Mouse (Mus musculus) heart, postnatal 36 days (tissue): ENCODE measurements around the gene Kdm1a. TPM values are rescaled to one million over a fixed set of nuclear protein-coding genes. Genes with fewer than 3 reads are reported as not detected.

Source experiments
- DNase-seq, 2 experiments: peaks; one replicate each; pipeline ENCODE4 v3.0.0; 2021 to 2022
- intact Hi-C: fragments of 180-260 bp; cut with DNase I; formaldehyde crosslinking; loops from one replicate; pipeline ENCODE4 v1.15.1; 2025
- total RNA-seq, 2 experiments: library from RNA; stranded (reverse); gene quantifications; 2 replicates each; pipeline ENCODE4 v1.2.3; 2021

The Kdm1a gene
- total RNA-seq, 2 experiments from 2014 or later = 28.4 to 33.7 TPM

- intact Hi-C loops = no loop called here
- DNase-seq = no peak
Measured at GRCm38 (mm10) chr4:136605756-136606485, 3.4 kb upstream of the Kdm1a start.

- peak; percentile 39 to 71 for DNase-seq
- intact Hi-C loops = loop anchor here (2.0 to 5.0 kb wide), 4 partner anchors 23 to 550 kb away; partner anchors contain the start of genes 6030445D17Rik and Rpl11
Measured at GRCm38 (mm10) chr4:136602018-136602554, 437 bp downstream of the Kdm1a start.

- intact Hi-C loops = loop anchor here (5.0 kb wide), 3 partner anchors 74 to 549 kb away; partner anchors contain the start of genes 6030445D17Rik and Rpl11
- peak; percentile 52 to 54 for DNase-seq
Measured at GRCm38 (mm10) chr4:136601476-136601875, 1.0 kb downstream of the Kdm1a start.

- no peak for DNase-seq
- intact Hi-C loops = loop anchor here (5.0 kb wide), 3 partner anchors 73 to 548 kb away; partner anchors contain the start of genes 6030445D17Rik and Rpl11
Measured at GRCm38 (mm10) chr4:136600536-136600935, 2.0 kb downstream of the Kdm1a start.

- no peak for DNase-seq
- intact Hi-C loops = loop anchor here (5.0 kb wide), 3 partner anchors 73 to 548 kb away; partner anchors contain the start of genes 6030445D17Rik and Rpl11
Measured at GRCm38 (mm10) chr4:136599869-136600268, 2.7 kb downstream of the Kdm1a start.

GRCm38 (mm10) chr4:136598268-136598876 lies 4.2 kb downstream of the Kdm1a start:
- intact Hi-C loops = no loop called here
- no peak for DNase-seq

GRCm38 (mm10) chr4:136595221-136595620 lies 7.3 kb downstream of the Kdm1a start:
- intact Hi-C loops = no loop called here
- DNase-seq = no peak

GRCm38 (mm10) chr4:136594006-136594405 lies 8.5 kb downstream of the Kdm1a start:
- intact Hi-C loops = no loop called here

GRCm38 (mm10) chr4:136592111-136592510 lies 10.4 kb downstream of the Kdm1a start:
- intact Hi-C loops = no loop called here
- DNase-seq = no peak

More at GRCm38 (mm10) chr4:136594006-136594405, 8.5 kb downstream of the Kdm1a start:
- DNase-seq = no peak

- no peak for DNase-seq
- intact Hi-C loops = no loop called here
Measured at GRCm38 (mm10) chr4:136588003-136588402, 14.5 kb downstream of the Kdm1a start.

GRCm38 (mm10) chr4:136587221-136587827 lies 15.2 kb downstream of the Kdm1a start:
- intact Hi-C loops = no loop called here

GRCm38 (mm10) chr4:136581885-136582284 lies 20.6 kb downstream of the Kdm1a start:
- intact Hi-C loops = no loop called here
- no peak for DNase-seq

More at GRCm38 (mm10) chr4:136587221-136587827, 15.2 kb downstream of the Kdm1a start:
- DNase-seq = no peak

GRCm38 (mm10) chr4:136569998-136570397 lies 32.5 kb downstream of the Kdm1a start:
- no peak for DNase-seq
- intact Hi-C loops = no loop called here

GRCm38 (mm10) chr4:136568629-136569028 lies 33.9 kb downstream of the Kdm1a start:
- intact Hi-C loops = no loop called here
- DNase-seq = no peak

GRCm38 (mm10) chr4:136562755-136563154 lies 39.8 kb downstream of the Kdm1a start:
- intact Hi-C loops = no loop called here

GRCm38 (mm10) chr4:136560270-136560991 lies 42.1 kb downstream of the Kdm1a start:
- DNase-seq = no peak
- intact Hi-C loops = no loop called here

More at GRCm38 (mm10) chr4:136562755-136563154, 39.8 kb downstream of the Kdm1a start:
- DNase-seq = no peak

GRCm38 (mm10) chr4:136559690-136560089 lies 42.8 kb downstream of the Kdm1a start:
- intact Hi-C loops = no loop called here
- DNase-seq = no peak

- intact Hi-C loops = no loop called here
- no peak for DNase-seq
Measured at GRCm38 (mm10) chr4:136557638-136558037, 44.9 kb downstream of the Kdm1a start.

- intact Hi-C loops = no loop called here
Measured at GRCm38 (mm10) chr4:136553108-136553507, 49.4 kb downstream of the Kdm1a start.

GRCm38 (mm10) chr4:136548381-136548801 lies 54.1 kb downstream of the Kdm1a start:
- peak in 1 of 2 experiments; percentile 19 for DNase-seq
- intact Hi-C loops = no loop called here

More at GRCm38 (mm10) chr4:136553108-136553507, 49.4 kb downstream of the Kdm1a start:
- no peak for DNase-seq
